Mouse (Mus musculus) lung, embryonic 14.5 days (tissue): ENCODE measurements around the gene Hoxd12. TPM values are rescaled to one million over a fixed set of nuclear protein-coding genes. Genes with fewer than 3 reads are reported as not detected.

Experiments
- ATAC-seq: fragments of 200-750 bp; cut with Nextera tagmentation; 2 replicates; pipeline ENCODE4 v1.8.0; 2017; ENCODE audit warnings: mild to moderate bottlenecking, moderate TSS enrichment, moderate library complexity; ENCODE audit not compliant: insufficient read depth
- DNase-seq: peaks from one replicate; pipeline ENCODE4 v3.0.0-alpha.2; 2015
- H3K27ac ChIP-seq: fragments of 300-500 bp; sonication (generic); 2 replicates; pipeline ENCODE4 v1.5.1; 2014; ENCODE audit warnings: low read depth, mild to moderate bottlenecking, moderate library complexity
- H3K27me3 ChIP-seq: fragments of 300-500 bp; sonication (generic); 2 replicates; pipeline ENCODE4 v1.6.1; 2014; ENCODE audit warnings: low read length, control low read depth; ENCODE audit not compliant: insufficient read depth
- H3K36me3 ChIP-seq: fragments of 300-500 bp; sonication (generic); 2 replicates; pipeline ENCODE4 v1.6.1; 2014; ENCODE audit warnings: control low read depth; ENCODE audit not compliant: insufficient read depth
- H3K4me1 ChIP-seq: fragments of 300-500 bp; sonication (generic); 2 replicates; pipeline ENCODE4 v1.6.1; 2014; ENCODE audit warnings: antibody characterized with exemption, control low read depth; ENCODE audit not compliant: insufficient read depth
- H3K4me2 ChIP-seq: fragments of 300-500 bp; sonication (generic); 2 replicates; pipeline ENCODE4 v1.6.1; 2014; ENCODE audit warnings: mild to moderate bottlenecking
- H3K4me3 ChIP-seq: fragments of 300-500 bp; sonication (generic); 2 replicates; pipeline ENCODE4 v1.5.1; 2014; ENCODE audit warnings: low read depth, low read length
- H3K9ac ChIP-seq: fragments of 300-500 bp; sonication (generic); 2 replicates; pipeline ENCODE4 v1.6.1; 2014
- H3K9me3 ChIP-seq: fragments of 300-500 bp; sonication (generic); 2 replicates; pipeline ENCODE4 v1.6.1; 2016; ENCODE audit warnings: low read depth, low read length, control low read depth
- CTCF ChIP-seq: IDR thresholded peaks from 2 replicates; pipeline ENCODE4 v1.5.1; 2016; ENCODE audit warnings: antibody characterized with exemption, low read depth
- WGBS: fragments of 180-500 bp; shearing (Covaris S2); extraction: QIAGEN DNeasy Blood & Tissue Kit; methylation state at CpG from one replicate; pipeline ENCODE4 v1.1.7; 2014; 5-methylcytosine and 5-hydroxymethylcytosine counted together
- polyA plus RNA-seq: library from polyadenylated mRNA; unstranded; fragments of >200 nt; fragmentation: Nextera tagmentation; extraction: Ambion mirVana; gene quantifications from 2 replicates; pipeline ENCODE4 v1.2.1, GENCODE M21; 2014

Gene Hoxd12
- polyA plus RNA-seq, 1 experiment from 2014 or later, result not detected

DNA sequence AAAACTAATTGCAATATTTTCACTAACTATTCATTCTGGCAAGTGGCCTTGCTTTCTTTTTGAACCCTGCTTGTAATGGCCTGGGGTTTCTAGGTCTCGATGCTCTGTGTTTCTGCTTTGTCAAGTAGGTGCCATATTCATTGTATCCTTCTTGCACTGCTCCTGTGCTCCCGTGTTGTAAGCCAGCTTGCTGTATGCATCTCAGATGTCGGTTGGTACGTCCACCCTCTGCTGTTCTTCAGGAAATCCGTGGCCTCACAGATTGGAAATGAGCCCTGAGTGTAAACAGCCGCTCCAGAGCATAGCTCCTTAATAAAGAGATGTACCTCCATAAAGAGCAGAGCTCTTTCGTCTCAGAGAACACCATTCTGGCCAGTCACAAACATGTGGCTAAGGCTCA is 32.8 kb downstream of the Hoxd12 start:
- 12% methylated on average over 7 of the region's 7 CpGs for WGBS
- Histone ChIP-seq H3K9ac (no peak overlapping the region), H3K4me3 (no peak overlapping the region)

DNA sequence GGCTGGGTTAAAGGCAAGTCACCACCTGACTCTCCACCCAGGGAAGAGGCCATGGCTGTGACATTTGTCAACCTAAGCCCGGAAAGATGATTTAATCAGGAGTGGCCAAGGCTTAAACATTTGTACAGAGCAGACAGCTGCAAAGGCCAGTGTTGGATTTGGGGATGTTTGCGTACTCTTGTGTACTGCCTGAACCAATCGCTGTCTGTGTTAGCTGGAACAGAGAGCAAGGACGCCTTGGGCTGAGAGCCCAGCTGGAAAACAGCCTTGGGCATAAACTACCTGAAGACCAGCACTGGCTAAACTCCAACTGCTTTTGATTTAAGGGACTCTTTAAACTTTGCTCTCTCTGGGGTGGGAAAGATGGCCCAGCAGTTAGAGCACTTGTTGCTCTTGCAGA is 33.9 kb downstream of the Hoxd12 start:
- H3K27me3 ChIP-seq, result peaks cover 95% of the 10 kb centered on the region
- no peak overlapping the region for H3K9ac ChIP-seq
- H3K4me2 ChIP-seq, result no peak overlapping the region
- ATAC-seq (no peak), DNase-seq (no peak)
- no peaks in the 10 kb centered on the region for H3K36me3 ChIP-seq
- 9% methylated on average over 4 of the region's 4 CpGs for WGBS
- no peak overlapping the region for H3K4me3 ChIP-seq
- no peak for TF ChIP-seq CTCF
- H3K4me1 ChIP-seq, result no peaks in the 10 kb centered on the region
- H3K9me3 ChIP-seq, result no peaks in the 10 kb centered on the region
- no peak overlapping the region for H3K27ac ChIP-seq

More for the DNA sequence above, 32.8 kb downstream of the Hoxd12 start:
- H3K4me2 ChIP-seq, result no peak overlapping the region
- no peak for TF ChIP-seq CTCF
- H3K36me3 ChIP-seq, result no peaks in the 10 kb centered on the region
- H3K9me3 ChIP-seq, result no peaks in the 10 kb centered on the region
- peaks cover 95% of the 10 kb centered on the region for H3K27me3 ChIP-seq
- DNase-seq (no peak), ATAC-seq (no peak)
- H3K27ac ChIP-seq, result no peak overlapping the region
- no peaks in the 10 kb centered on the region for H3K4me1 ChIP-seq

DNA sequence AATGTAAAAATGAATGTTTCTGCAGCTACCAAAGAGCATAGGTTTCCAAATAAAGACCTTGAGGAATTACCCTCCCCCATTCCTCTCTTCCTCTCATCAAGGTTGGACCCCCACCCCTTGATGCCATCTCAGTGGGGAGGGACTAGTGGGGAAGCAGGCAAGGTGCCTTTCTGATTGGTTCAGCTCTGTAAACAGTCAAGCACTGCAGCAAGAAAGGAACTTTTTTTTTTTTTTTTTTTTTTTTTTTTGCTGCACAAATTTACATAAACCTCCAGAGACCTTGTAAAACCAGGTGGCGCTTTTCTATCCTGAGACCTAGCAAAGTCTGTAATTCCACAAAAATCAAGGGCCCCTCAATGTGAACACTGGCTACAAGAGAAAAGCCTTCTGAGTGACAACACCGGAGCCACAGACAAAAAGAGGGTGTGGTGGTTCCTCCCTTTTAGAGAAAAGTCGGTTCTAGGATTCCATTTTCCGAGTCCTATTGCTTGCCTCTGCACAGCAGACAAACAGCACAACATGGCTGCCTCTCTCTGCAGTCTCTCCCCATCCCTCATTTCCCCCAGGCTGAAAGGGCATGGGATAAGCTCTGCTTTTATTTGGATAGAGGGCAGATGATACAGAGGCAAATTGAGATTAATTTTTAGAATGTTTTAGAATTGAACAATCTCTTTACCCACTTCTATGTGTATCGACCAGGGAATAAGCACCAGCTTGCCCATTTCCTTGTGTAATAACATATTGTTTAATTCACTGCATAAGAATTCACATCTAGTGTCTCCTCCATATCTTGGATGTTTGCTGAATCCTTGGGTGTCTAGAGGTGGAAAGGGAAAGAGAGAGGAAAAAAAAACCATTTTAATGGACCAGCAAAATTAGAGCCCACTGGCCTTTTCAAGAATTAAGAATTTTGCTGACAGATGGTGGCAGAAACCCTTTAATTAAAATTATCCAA is 34.9 kb downstream of the Hoxd12 start:
- no peak overlapping the region for H3K4me2 ChIP-seq
- H3K27ac ChIP-seq, result no peak overlapping the region
- ATAC-seq (no peak), DNase-seq (no peak)
- H3K4me1 ChIP-seq, result no peaks in the 10 kb centered on the region
- no peak overlapping the region for H3K4me3 ChIP-seq
- no peaks in the 10 kb centered on the region for H3K9me3 ChIP-seq
- WGBS, result 5% methylated on average over 5 of the region's 5 CpGs
- no peak for TF ChIP-seq CTCF
- H3K36me3 ChIP-seq, result no peaks in the 10 kb centered on the region
- peaks cover 95% of the 10 kb centered on the region for H3K27me3 ChIP-seq
- H3K9ac ChIP-seq, result no peak overlapping the region

DNA sequence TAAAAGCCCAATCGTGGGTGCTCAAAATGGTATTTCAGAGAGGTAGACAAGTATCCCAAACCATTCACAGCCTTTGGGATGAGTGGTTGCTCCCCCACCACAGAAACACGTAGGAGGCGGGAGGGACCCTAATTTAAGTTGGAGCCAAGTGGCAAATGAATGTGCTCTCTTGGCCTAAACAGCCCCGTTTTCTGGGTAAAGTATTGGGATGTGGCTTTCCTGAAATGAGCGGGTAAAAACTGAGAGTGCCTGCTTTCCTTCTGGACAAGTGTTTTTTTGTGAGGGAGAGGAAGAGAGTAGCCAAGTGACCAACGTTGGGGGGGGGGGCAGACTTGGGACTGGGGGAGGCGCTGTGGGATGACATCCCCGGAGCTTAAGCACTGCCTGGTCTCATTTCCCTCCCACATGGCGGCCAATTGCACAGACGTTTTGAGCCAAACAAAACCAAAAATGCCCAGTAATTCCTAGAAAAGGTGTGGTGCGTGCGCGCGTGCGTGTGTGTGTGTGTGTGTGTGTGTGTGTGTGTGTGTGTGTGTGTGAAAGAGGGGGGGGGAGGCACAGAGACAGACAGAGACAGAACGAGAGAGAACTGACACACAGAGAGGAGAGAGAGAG is 36.2 kb downstream of the Hoxd12 start:
- DNase-seq, result no peak
- Histone ChIP-seq H3K4me3 (peak overlapping the region; percentile 37; the same call in 1 of the 2 replicates), H3K27me3 (peaks cover 98% of the 10 kb centered on the region), H3K4me2 (no peak overlapping the region), H3K27ac (no peak overlapping the region), H3K9me3 (no peaks in the 10 kb centered on the region), H3K4me1 (no peaks in the 10 kb centered on the region), H3K36me3 (no peaks in the 10 kb centered on the region), H3K9ac (no peak overlapping the region)
- no peak for TF ChIP-seq CTCF
- WGBS, result 1% methylated on average over 16 of the region's 16 CpGs
- ATAC-seq, result no peak

DNA sequence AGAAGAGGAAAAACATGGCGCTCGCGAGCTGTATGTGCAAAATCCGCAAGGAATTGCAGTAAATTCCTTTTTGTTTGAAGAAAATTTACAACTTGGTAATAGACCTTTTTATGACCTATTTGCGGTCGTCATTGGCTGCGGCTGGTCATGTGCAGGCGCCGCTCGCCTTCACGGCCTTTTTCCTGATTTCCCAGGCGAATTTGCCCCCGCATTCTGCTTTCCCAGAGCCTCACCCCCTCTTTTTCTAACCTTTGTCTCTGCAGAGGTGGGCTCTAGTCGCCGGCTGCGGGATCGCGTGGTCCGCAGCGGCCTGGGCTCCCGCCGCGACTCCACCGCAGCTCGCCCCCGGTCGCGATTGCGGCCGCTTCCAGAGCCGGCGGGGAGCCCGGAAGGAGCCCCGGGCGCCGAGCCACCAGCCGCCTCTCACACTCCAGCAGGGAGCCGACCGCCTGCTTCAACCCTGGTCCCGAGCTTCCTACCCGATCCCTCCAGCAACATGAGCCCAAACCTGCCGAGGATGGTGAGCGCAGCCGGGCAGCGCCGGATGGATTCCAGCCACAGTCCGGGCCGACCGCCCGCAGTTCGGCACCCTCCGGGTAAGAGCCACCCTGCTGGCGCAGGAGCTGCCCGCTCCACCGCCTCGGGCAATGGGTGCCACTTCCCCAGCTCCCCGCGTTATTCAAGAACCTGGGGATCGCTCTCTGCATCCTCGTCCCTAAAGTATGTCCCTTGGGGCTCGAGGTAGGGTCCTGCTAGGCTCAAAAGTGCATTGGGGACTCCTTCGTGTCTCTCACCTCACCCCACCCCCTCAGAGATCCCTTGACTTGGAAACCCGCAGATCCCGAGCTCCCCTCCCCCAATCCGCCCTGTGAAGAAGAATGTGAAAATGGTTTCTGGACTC is 37.2 kb downstream of the Hoxd12 start, which contains the start of the genes Hoxd3 and Hoxd4:
Gene Hoxd3 (plus strand): TSS at position 207 of the 901 bp plus-strand sequence.
Gene Hoxd4 (plus strand): TSS at position 209 of the 901 bp plus-strand sequence.
- H3K4me3 ChIP-seq, result peak within 1 kb of the TSS; percentile 37
- peak within 1 kb of the TSS; percentile 55 for H3K4me2 ChIP-seq
- ATAC-seq (no peak), DNase-seq (peak; percentile 53)
- H3K27ac ChIP-seq, result peak within 1 kb of the TSS; percentile 36; the same call in 1 of the 2 replicates
- no peak for TF ChIP-seq CTCF
- under 1% methylated on average over 64 of the region's 65 CpGs for WGBS
- no peaks in the 10 kb centered on the region for H3K4me1 ChIP-seq
- H3K27me3 ChIP-seq, result peaks cover 98% of the 10 kb centered on the region
- peak within 1 kb of the TSS; percentile 29; the same call in 1 of the 2 replicates for H3K9ac ChIP-seq
- H3K36me3 ChIP-seq, result no peaks in the 10 kb centered on the region
- no peaks in the 10 kb centered on the region for H3K9me3 ChIP-seq

DNA sequence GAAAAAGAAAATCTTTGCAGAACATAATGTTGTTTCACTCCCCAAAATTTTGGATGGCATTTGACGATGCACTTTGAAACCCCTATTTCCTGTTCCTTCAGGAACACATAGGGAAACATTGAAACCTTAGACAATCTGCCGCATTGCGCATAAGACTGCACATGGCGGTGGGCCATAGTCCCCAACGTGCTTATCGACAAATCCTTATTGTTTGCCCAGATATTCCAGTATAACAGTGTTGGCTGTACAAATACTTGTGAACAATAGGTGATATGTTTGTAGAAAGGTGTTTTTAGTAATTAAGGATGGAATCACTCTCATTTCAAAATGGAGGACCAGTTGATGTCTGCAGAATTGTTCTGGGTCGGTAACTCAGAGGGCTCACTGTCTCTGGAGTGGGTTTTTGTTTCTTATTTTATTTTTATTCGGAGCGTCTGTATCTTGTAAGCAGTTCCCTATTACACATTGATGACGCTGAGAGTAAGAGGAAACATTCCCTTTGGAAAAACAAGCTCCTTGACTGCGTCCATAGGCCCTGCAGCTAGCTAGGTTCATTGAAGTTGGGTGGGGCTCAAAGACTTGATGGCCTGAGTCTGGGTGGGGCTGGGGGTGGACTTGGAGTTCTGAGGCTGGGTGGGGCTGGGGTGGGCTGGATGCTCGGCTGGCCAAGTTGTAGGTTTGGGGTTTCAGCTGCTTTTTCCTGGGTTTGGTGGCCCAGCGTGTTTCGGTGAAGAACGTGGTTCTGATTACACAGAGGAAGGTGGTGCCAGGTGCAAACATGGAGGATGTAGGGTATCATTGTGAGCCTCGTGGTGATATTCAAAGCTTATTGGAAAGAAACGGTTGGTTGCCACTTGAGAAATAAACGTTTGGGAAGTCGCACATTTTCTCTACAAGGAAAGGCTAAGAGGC is 38.7 kb downstream of the Hoxd12 start:
- no peaks in the 10 kb centered on the region for H3K9me3 ChIP-seq
- no peak overlapping the region for H3K27ac ChIP-seq
- no peak for ATAC-seq
- TF ChIP-seq CTCF, result no peak
- 7% methylated on average over 19 of the region's 19 CpGs for WGBS
- no peaks in the 10 kb centered on the region for H3K36me3 ChIP-seq
- H3K9ac ChIP-seq, result no peak overlapping the region
- H3K27me3 ChIP-seq, result peaks cover 96% of the 10 kb centered on the region
- DNase-seq, result no peak
- H3K4me1 ChIP-seq, result no peaks in the 10 kb centered on the region
- no peak overlapping the region for H3K4me2 ChIP-seq
- no peak overlapping the region for H3K4me3 ChIP-seq
